Mouse (Mus musculus): ENCODE data around the gene Mdk.

GRCm38 (mm10) chr2:91966367-91966766, 34.3 kb upstream of the Mdk start:
- TF ChIP-seq POLR2AphosphoS2 (IDR thresholded peaks at IDR 0.05; ENCODE audit: insufficient read length, low read depth), result no peak
- no peak for TF ChIP-seq POLR2A (IDR thresholded peaks at IDR 0.05; ENCODE audit: insufficient read length, low read depth)
- TF ChIP-seq MYOG (IDR thresholded peaks at IDR 0.05; ENCODE audit: control insufficient read depth in 1 of 3, insufficient read depth in 1 of 3, insufficient read length in 2 of 3, low read depth in 2 of 3), result no peak
- TF ChIP-seq USF1 (IDR thresholded peaks at IDR 0.05; ENCODE audit: low read depth), result no peak
- TF ChIP-seq E2F4 (IDR thresholded peaks at IDR 0.05; ENCODE audit: insufficient read depth), result no peak
- TF ChIP-seq MYOD1 (IDR thresholded peaks at IDR 0.05; ENCODE audit: control insufficient read depth in 1 of 3, insufficient read length in 2 of 3, low read depth in 2 of 3), result no peak
- no peak for TF ChIP-seq MAX (IDR thresholded peaks at IDR 0.05; ENCODE audit: low read depth)
- TF ChIP-seq SRF (IDR thresholded peaks at IDR 0.05; ENCODE audit: control insufficient read depth, insufficient read length, low read depth), result no peak
- TF ChIP-seq CEBPB (IDR thresholded peaks at IDR 0.05; ENCODE audit: insufficient read depth, poor library complexity, severe bottlenecking), result no peak
- no peak for TF ChIP-seq TCF12 (IDR thresholded peaks at IDR 0.05; ENCODE audit: insufficient read depth, poor library complexity, severe bottlenecking)
- TF ChIP-seq REST (IDR thresholded peaks at IDR 0.05; ENCODE audit: insufficient read depth, insufficient read length), result no peak

Measured in myocyte (in vitro differentiated cells).